Mouse (Mus musculus): ENCODE results near the gene Ehd1.

- TF ChIP-seq ZC3H11A (IDR thresholded peaks at IDR 0.05; ENCODE audit: borderline replicate concordance, low read depth, low read length) (no peak), HCFC1 (IDR thresholded peaks at IDR 0.05; ENCODE audit: borderline replicate concordance, insufficient read depth, low read length) (no peak)
Measured at GRCm38 (mm10) chr19:6238740-6239139, 37.8 kb upstream of the Ehd1 start.
